Mouse (Mus musculus): Measurements from ENCODE around the gene Flad1.

GRCm38 (mm10) chr3:89458965-89459807, 47.5 kb upstream of the Flad1 start:
- TF ChIP-seq CTCF (IDR thresholded peaks at IDR 0.05; ENCODE audit: extremely low read depth, insufficient read depth, insufficient read length, insufficient replicate concordance) (no peak), POLR2A (IDR thresholded peaks at IDR 0.05; ENCODE audit: low read depth, low read length) (no peak)
